Mouse (Mus musculus) G1E (cell line): Measurements from ENCODE around the gene Parn. TPM values are rescaled to one million over a fixed set of nuclear protein-coding genes. Genes with fewer than 3 reads are reported as not detected.

ENCODE experiments used
- ATAC-seq: 2 replicates; pipeline ENCODE4 v1.8.0; 2016; ENCODE audit warnings: mild to moderate bottlenecking; ENCODE audit not compliant: insufficient number of reproducible peaks, poor library complexity, low FRiP score, severe bottlenecking; ENCODE audit errors: extremely low read depth
- DNase-seq: peaks from one replicate; pipeline ENCODE4 v3.0.0; 2012; ENCODE audit warnings: low spot score
- H3K27me3 ChIP-seq: 2 replicates; pipeline ENCODE4 v1.6.1; 2012; ENCODE audit warnings: mild to moderate bottlenecking, low read length, inconsistent platforms; ENCODE audit not compliant: insufficient read depth
- H3K36me3 ChIP-seq: replicated peaks from 2 replicates; pipeline ENCODE3; 2012; ENCODE audit warnings: mild to moderate bottlenecking, inconsistent platforms
- H3K4me1 ChIP-seq: 2 replicates; pipeline ENCODE4 v1.6.1; 2012; ENCODE audit warnings: low read depth, low read length, inconsistent platforms, mixed read lengths; ENCODE audit not compliant: insufficient read depth
- H3K4me3 ChIP-seq: 2 replicates; pipeline ENCODE4 v1.5.1; 2012; ENCODE audit warnings: low read depth, mild to moderate bottlenecking, inconsistent platforms, low read length, moderate library complexity, mixed read lengths
- H3K9me3 ChIP-seq: replicated peaks from 2 replicates; pipeline ENCODE4 v1.6.1; 2012; ENCODE audit warnings: inconsistent platforms
- CTCF ChIP-seq: IDR thresholded peaks from 2 replicates; pipeline ENCODE4 v1.5.1; 2012; ENCODE audit warnings: low read depth, low read length, inconsistent platforms, mixed read lengths
- GATA1 ChIP-seq: IDR thresholded peaks from 2 replicates; pipeline ENCODE4 v1.6.1; 2012; ENCODE audit warnings: borderline replicate concordance, low read length, inconsistent platforms, mixed read lengths
- GATA2 ChIP-seq: IDR thresholded peaks from 2 replicates; pipeline ENCODE4 v1.6.1; 2012; ENCODE audit warnings: low read depth, low read length, inconsistent platforms, borderline replicate concordance
- POLR2AphosphoS5 ChIP-seq: IDR thresholded peaks from 2 replicates; pipeline ENCODE4 v1.6.1; 2012; ENCODE audit warnings: low read depth, low read length, inconsistent platforms; ENCODE audit not compliant: insufficient replicate concordance
- TAL1 ChIP-seq: conservative IDR thresholded peaks from 2 replicates; pipeline ENCODE4 v1.6.1; 2012; ENCODE audit warnings: low read depth, low read length, inconsistent platforms, mixed read lengths
- polyA plus RNA-seq: library from polyadenylated mRNA; stranded (reverse); fragments of >175 nt; gene quantifications from 2 replicates; pipeline ENCODE4 v1.2.3, GENCODE M21; 2012
- total RNA-seq, 2 experiments: library from RNA; stranded (forward) in 1 of 2; stranded (reverse) in 1 of 2; fragments of 200-1000 nt in 1 of 2; fragments of >200 nt in 1 of 2; fragmentation: Nextera tagmentation in 1 of 2; gene quantifications; 2 replicates each; pipeline ENCODE4 v1.2.3; 2014 to 2017

Gene Parn
- total and polyA plus RNA-seq, 3 experiments: 40.1 to 93.8 (median 54.7) TPM

DNA sequence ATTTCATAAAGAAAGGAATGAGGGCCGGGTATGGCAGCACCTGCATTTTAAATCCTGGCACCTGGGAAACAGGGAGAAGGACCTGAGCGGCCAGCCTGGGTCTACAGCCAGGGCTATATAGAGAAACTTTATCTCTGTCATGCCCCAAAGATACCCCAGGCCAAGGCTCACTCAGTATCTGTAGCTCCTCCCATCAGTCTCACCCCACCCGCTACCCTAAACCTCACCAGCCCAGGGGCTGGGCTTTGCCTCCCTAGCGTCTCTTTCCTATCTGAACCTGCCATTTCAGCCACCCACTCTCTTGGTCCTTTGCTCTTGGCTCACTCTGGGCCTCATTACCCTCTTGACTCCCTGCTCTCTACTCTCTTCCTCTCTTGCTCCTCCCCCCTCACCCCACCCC, 92.7 kb downstream of the Parn start:
- peaks cover 7% of the 10 kb centered on the region for H3K4me1 ChIP-seq
- no peaks in the 10 kb centered on the region for H3K9me3 ChIP-seq
- TF ChIP-seq POLR2AphosphoS5 (no peak), TAL1 (no peak), CTCF (no peak), GATA1 (no peak), GATA2 (no peak)
- DNase-seq (no peak), ATAC-seq (no peak)
- H3K4me3 ChIP-seq: no peak overlapping the region
- H3K36me3 ChIP-seq: peaks cover 54% of the 10 kb centered on the region
- no peaks in the 10 kb centered on the region for H3K27me3 ChIP-seq

DNA sequence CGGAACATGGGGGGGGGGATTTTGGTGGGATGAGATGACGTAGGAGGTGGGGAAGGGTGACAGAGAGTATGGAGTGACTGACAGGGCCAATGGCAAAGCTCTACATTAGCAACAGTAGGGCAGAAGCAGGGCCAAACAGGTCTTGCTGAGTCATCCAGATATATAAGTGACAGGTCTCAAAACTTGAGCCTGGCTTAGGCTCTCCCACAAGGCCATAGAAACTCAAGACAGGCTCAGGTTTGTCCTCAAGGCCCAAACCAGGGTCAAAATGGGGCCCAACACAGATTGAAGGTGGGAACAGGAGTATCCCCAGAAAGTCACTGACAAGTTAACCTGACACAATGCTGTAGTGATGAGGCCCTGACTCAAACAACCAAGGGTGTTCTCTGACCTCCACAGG, 99.7 kb downstream of the Parn start:
- no peak for TF ChIP-seq GATA1
- Histone ChIP-seq H3K27me3 (no peaks in the 10 kb centered on the region), H3K9me3 (no peaks in the 10 kb centered on the region), H3K4me3 (no peak overlapping the region), H3K36me3 (peaks cover 74% of the 10 kb centered on the region), H3K4me1 (peaks cover 5% of the 10 kb centered on the region; the same call in 1 of the 2 replicates)
- DNase-seq: no peak
- no peak for ATAC-seq

DNA sequence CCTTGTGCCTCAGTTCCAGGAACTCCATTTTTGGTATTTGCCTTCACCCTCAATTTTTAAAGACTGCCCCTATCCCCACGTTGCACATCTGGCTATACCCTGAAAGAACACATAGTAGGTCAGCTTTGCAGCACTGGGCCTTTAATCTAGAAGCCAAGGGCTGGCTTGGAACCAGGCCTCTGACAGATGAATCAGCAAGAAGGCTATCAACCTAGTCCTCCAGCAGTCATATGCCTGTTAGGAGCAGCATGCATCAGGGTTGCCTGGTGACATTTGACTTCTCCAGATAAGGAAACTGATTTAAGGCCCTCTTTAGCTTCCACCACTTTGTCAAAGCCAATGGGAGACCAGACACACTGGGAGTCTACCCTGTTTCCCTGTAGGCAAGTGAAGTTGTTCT, 100.4 kb downstream of the Parn start:
- Histone ChIP-seq H3K9me3 (no peaks in the 10 kb centered on the region), H3K36me3 (peaks cover 76% of the 10 kb centered on the region), H3K27me3 (no peaks in the 10 kb centered on the region), H3K4me1 (peaks cover 5% of the 10 kb centered on the region; the same call in 1 of the 2 replicates), H3K4me3 (no peak overlapping the region)
- ATAC-seq: no peak
- DNase-seq: no peak
- TF ChIP-seq POLR2AphosphoS5 (no peak), TAL1 (no peak), CTCF (no peak), GATA1 (no peak), GATA2 (no peak)

DNA sequence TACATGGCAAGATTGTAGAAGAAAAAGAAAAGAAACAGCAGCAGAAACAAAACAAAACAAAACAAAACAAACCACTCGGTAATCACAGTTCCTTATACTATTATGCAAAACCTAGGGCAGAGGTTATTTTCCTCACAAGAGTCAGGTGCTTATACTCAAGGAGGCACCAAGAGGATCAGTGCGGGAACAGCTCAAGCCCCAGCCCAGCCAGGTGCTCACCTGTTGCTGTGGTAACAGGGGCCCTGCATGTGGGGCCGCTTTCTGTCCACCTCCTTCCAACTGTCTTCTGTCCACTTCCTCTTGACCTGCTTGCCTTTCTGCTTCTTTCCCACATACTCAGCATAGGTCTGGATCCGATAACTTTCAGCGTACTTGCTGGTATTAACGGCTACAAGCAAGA, 101.6 kb downstream of the Parn start:
- H3K4me3 ChIP-seq: no peak overlapping the region
- peaks cover 73% of the 10 kb centered on the region for H3K36me3 ChIP-seq
- H3K9me3 ChIP-seq: no peaks in the 10 kb centered on the region
- no peak for ATAC-seq
- H3K4me1 ChIP-seq: peaks cover 5% of the 10 kb centered on the region; the same call in 1 of the 2 replicates
- no peak for DNase-seq
- no peaks in the 10 kb centered on the region for H3K27me3 ChIP-seq
- no peak for TF ChIP-seq GATA2
- TF ChIP-seq CTCF: no peak
- TF ChIP-seq TAL1: no peak
- no peak for TF ChIP-seq GATA1
- TF ChIP-seq POLR2AphosphoS5: no peak

DNA sequence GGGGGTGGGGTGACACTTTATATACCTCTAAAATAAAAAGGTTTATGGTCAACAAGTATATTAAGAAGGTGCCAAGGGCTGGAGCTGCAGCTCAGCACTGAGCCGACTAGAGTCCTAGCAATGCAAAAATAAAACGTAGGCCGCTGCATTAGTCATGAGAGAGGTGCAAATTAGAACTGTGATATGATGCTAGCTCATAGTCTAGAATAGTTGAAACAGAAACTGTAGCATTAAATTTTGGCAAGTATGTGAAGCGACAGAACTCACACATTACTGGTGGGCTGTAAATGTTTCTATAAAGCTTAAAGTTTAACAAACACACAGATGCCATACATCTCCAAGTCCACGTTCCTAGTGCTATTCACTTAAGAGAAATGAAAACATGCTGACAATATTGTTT, 102.7 kb downstream of the Parn start:
- no peak for ATAC-seq
- H3K9me3 ChIP-seq: no peaks in the 10 kb centered on the region
- peaks cover 5% of the 10 kb centered on the region; the same call in 1 of the 2 replicates for H3K4me1 ChIP-seq
- H3K27me3 ChIP-seq: no peaks in the 10 kb centered on the region
- H3K4me3 ChIP-seq: no peak overlapping the region
- peaks cover 69% of the 10 kb centered on the region for H3K36me3 ChIP-seq
- DNase-seq: no peak
- TF ChIP-seq GATA2 (no peak), TAL1 (no peak), CTCF (no peak), POLR2AphosphoS5 (no peak), GATA1 (no peak)

DNA sequence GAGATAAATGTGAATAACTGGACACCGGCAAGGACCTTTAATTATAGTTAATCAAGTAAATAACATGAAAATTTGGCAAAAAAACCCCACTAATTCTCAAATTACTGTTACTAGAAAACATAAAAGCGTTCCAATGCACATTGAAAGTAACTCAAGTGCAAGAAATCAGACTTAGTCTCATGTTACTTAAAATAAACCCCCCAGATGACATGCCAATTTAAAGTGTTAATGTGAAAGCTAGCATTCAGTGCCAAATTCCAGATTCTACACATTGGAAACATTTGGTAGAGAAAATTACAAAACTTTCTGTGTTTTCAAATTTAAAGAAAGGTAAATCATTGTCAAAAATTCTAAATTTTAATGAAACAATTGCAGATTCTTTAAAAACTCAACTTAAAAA, 110.2 kb downstream of the Parn start:
- no peak for DNase-seq
- TF ChIP-seq GATA1: no peak
- no peak for TF ChIP-seq GATA2
- TF ChIP-seq POLR2AphosphoS5: no peak
- no peak for TF ChIP-seq TAL1
- TF ChIP-seq CTCF: no peak
- Histone ChIP-seq H3K36me3 (peaks cover 48% of the 10 kb centered on the region), H3K4me3 (no peak overlapping the region), H3K27me3 (no peaks in the 10 kb centered on the region), H3K9me3 (no peaks in the 10 kb centered on the region; the same call in 1 of the 2 replicates), H3K4me1 (no peaks in the 10 kb centered on the region)
- no peak for ATAC-seq

DNA sequence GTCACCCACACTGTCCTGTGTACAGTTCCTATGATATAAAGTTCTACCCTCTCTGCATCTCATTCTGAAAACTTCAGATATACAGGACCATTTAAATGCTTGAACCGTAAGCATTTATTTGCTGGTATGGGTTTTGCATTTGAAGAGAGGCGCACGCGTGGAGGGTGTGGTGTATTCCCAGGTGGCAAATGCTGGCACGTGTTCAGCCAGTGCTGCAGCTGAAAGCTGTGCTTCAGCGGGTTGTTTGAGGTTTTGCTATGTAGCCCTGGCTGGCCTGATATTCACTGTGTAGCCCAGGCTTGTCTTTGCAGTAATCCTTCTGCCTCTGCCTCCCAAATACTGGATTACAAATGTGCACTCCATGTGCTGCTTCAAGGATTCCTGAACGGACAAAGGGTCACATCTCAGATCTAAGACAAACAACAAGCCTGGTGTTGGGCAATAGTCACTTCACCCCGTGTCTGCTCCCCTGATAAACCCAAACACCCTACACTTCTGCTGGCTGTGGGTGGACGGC, 111.0 kb downstream of the Parn start:
- no peaks in the 10 kb centered on the region; the same call in 1 of the 2 replicates for H3K9me3 ChIP-seq
- no peak for ATAC-seq
- no peak overlapping the region for H3K4me3 ChIP-seq
- peaks cover 52% of the 10 kb centered on the region for H3K36me3 ChIP-seq
- no peaks in the 10 kb centered on the region for H3K4me1 ChIP-seq
- DNase-seq: no peak
- no peak for TF ChIP-seq TAL1
- no peak for TF ChIP-seq GATA2
- TF ChIP-seq CTCF: no peak
- no peak for TF ChIP-seq GATA1
- TF ChIP-seq POLR2AphosphoS5: no peak
- no peaks in the 10 kb centered on the region for H3K27me3 ChIP-seq
